Mouse (Mus musculus): ENCODE data around the gene BC035044. TPM values are rescaled to one million over a fixed set of nuclear protein-coding genes. Genes with fewer than 3 reads are reported as not detected.

The BC035044 gene
- total RNA-seq, 2 experiments from 2014 or later: 0.28 to 0.42 TPM

Small RNAs within 50 kb of the gene (microRNA-seq; reads per million reads assigned to microRNA genes)
- not detected for gene Gm27336

Other genes with a start within 250 kb of the BC035044 start
- gene Clec2h, start 228.7 kb downstream of the BC035044 start, total RNA-seq (2021): under 1 TPM in 1 of 2 experiments, not detected in 1; 0.56 TPM
- not detected for gene Klrb1, start 168.1 kb downstream of the BC035044 start, total RNA-seq (2021)
- gene Klrb1c, start 101.9 kb downstream of the BC035044 start, total RNA-seq (2021): under 1 TPM in 1 of 2 experiments, not detected in 1; 0.28 TPM
- not detected for gene Gm44511, start 64.8 kb downstream of the BC035044 start, total RNA-seq (2021)
- under 1 TPM in 1 of 2 experiments, not detected in 1; 0.10 TPM for gene Klrb1b, start 64.8 kb downstream of the BC035044 start, total RNA-seq (2021)
- gene Clec2i, start 3.5 kb downstream of the BC035044 start, total RNA-seq (2021): under 1 TPM in 1 of 2 experiments, not detected in 1; 0.23 TPM
- 1 to 10 TPM; 1.2 to 2.7 TPM for gene Clec2g, start 43.3 kb upstream of the BC035044 start, total RNA-seq (2021)
- gene Klrb1f, start 154.8 kb upstream of the BC035044 start, total RNA-seq (2021): not detected
- gene Clec2e, start 209.8 kb upstream of the BC035044 start, total RNA-seq (2021): under 1 TPM; 0.10 to 0.20 TPM